Mouse (Mus musculus) CH12.LX (cell line): ENCODE results near the gene Ramp3. TPM values are rescaled to one million over a fixed set of nuclear protein-coding genes. Genes with fewer than 3 reads are reported as not detected.
A peak's percentile ranks its signal among the peaks of the same experiment; 100 is the strongest.

Experiments used
- DNase-seq: peaks from one replicate; pipeline ENCODE4 v3.0.0-alpha.2; 2013; ENCODE audit errors: extremely low read depth
- H3K27ac ChIP-seq: 2 replicates; pipeline ENCODE4 v1.5.1; 2012; ENCODE audit warnings: low read depth, mild to moderate bottlenecking, control low read depth, moderate library complexity; ENCODE audit not compliant: insufficient read depth
- H3K27me3 ChIP-seq: replicated peaks from 2 replicates; pipeline ENCODE3; 2012; ENCODE audit warnings: inconsistent platforms
- H3K36me3 ChIP-seq, 2 experiments: replicated peaks in 1 of 2; 2 replicates each; pipeline versions ENCODE3 to v1.6.1; 2012; ENCODE audit warnings: inconsistent platforms in 1 of 2, low read length in 1 of 2, mild to moderate bottlenecking in 1 of 2, mixed read lengths in 1 of 2, moderate library complexity in 1 of 2; ENCODE audit not compliant: control insufficient read depth in 1 of 2, insufficient read depth in 1 of 2
- H3K4me1 ChIP-seq, 2 experiments: 2 replicates each; pipeline ENCODE4 v1.6.1; 2012; ENCODE audit warnings: inconsistent platforms in 1 of 2, moderate library complexity in 1 of 2; ENCODE audit not compliant: insufficient read depth in 2 of 2, control insufficient read depth in 1 of 2
- H3K4me2 ChIP-seq: 2 replicates; pipeline ENCODE4 v1.6.1; 2012; ENCODE audit warnings: low read depth, mild to moderate bottlenecking, control low read depth; ENCODE audit not compliant: poor library complexity, insufficient read depth, severe bottlenecking
- H3K4me3 ChIP-seq, 3 experiments: fragments of 150-350 bp in 1 of 3; sonication (generic) in 1 of 3; replicated peaks in 1 of 3; 2 replicates each; pipeline versions ENCODE3 to v1.5.1; 2011 to 2012; ENCODE audit warnings: low read depth in 2 of 3, low read length in 2 of 3, mild to moderate bottlenecking in 2 of 3, moderate library complexity in 2 of 3, control low read depth in 1 of 3, improper control_type of control experiment in 1 of 3, inconsistent platforms in 1 of 3, mixed read lengths in 1 of 3; ENCODE audit not compliant: poor library complexity in 1 of 3
- H3K79me2 ChIP-seq: replicated peaks from 2 replicates; pipeline ENCODE4 v1.6.1; 2012; ENCODE audit warnings: mild to moderate bottlenecking, moderate library complexity; ENCODE audit not compliant: control insufficient read depth, poor library complexity, insufficient read depth, severe bottlenecking; ENCODE audit errors: extremely low read depth
- H3K9ac ChIP-seq: 2 replicates; pipeline ENCODE4 v1.6.1; 2012; ENCODE audit warnings: low read depth, mild to moderate bottlenecking, control low read depth, moderate library complexity; ENCODE audit not compliant: insufficient read depth
- H3K9me3 ChIP-seq: replicated peaks from 2 replicates; pipeline ENCODE3; 2012; ENCODE audit warnings: low read length, inconsistent platforms, mixed read lengths
- CHD2 ChIP-seq: IDR thresholded peaks from 2 replicates; pipeline ENCODE4 v1.6.1; 2011; ENCODE audit warnings: low read length, improper control_type of control experiment
- E2F4 ChIP-seq: IDR thresholded peaks from 2 replicates; pipeline ENCODE4 v1.6.1; 2011; ENCODE audit warnings: low read depth, low read length, improper control_type of control experiment; ENCODE audit not compliant: insufficient replicate concordance
- GABPA ChIP-seq: IDR thresholded peaks from 2 replicates; pipeline ENCODE4 v1.6.1; 2012; ENCODE audit warnings: low read depth, low read length, improper control_type of control experiment, inconsistent platforms; ENCODE audit not compliant: insufficient replicate concordance
- IRF4 ChIP-seq: IDR thresholded peaks from 2 replicates; pipeline ENCODE4 v1.6.1; 2014; ENCODE audit warnings: low read depth, mild to moderate bottlenecking, inconsistent platforms, low read length, improper control_type of control experiment
- KAT2A ChIP-seq: IDR thresholded peaks from 2 replicates; pipeline ENCODE4 v1.6.1; 2012; ENCODE audit warnings: low read length, improper control_type of control experiment, inconsistent platforms; ENCODE audit not compliant: insufficient replicate concordance
- MAFK ChIP-seq: IDR thresholded peaks from 2 replicates; pipeline ENCODE4 v1.6.1; 2011; ENCODE audit warnings: low read length, improper control_type of control experiment; ENCODE audit not compliant: insufficient replicate concordance
- MAX ChIP-seq: IDR thresholded peaks from 2 replicates; pipeline ENCODE4 v1.6.1; 2011; ENCODE audit warnings: low read length, improper control_type of control experiment
- MEF2A ChIP-seq: IDR thresholded peaks from 2 replicates; pipeline ENCODE4 v1.6.1; 2014; ENCODE audit warnings: low read depth, mild to moderate bottlenecking, inconsistent platforms, low read length, improper control_type of control experiment, borderline replicate concordance
- MYC ChIP-seq: IDR thresholded peaks from 2 replicates; pipeline ENCODE4 v1.6.1; 2011; ENCODE audit warnings: low read depth, mild to moderate bottlenecking, improper control_type of control experiment, low read length
- NRF1 ChIP-seq: IDR thresholded peaks from 2 replicates; pipeline ENCODE4 v1.6.1; 2014; ENCODE audit warnings: low read depth, mild to moderate bottlenecking, inconsistent platforms, low read length, improper control_type of control experiment, moderate library complexity
- PAX5 ChIP-seq: IDR thresholded peaks from 2 replicates; pipeline ENCODE4 v1.6.1; 2012; ENCODE audit warnings: low read length, inconsistent platforms, mixed read lengths
- POLR2A ChIP-seq: IDR thresholded peaks from 2 replicates; pipeline ENCODE4 v1.6.1; 2011; ENCODE audit warnings: low read depth, mild to moderate bottlenecking, improper control_type of control experiment, low read length
- RAD21 ChIP-seq: IDR thresholded peaks from 2 replicates; pipeline ENCODE4 v1.6.1; 2011; ENCODE audit warnings: low read depth, mild to moderate bottlenecking, low read length, improper control_type of control experiment, moderate library complexity
- RCOR1 ChIP-seq: conservative IDR thresholded peaks from 2 replicates; pipeline ENCODE4 v1.6.1; 2012; ENCODE audit warnings: low read depth, mild to moderate bottlenecking, inconsistent platforms, low read length, improper control_type of control experiment
- SIN3A ChIP-seq: IDR thresholded peaks from 2 replicates; pipeline ENCODE4 v1.6.1; 2012; ENCODE audit warnings: low read length, improper control_type of control experiment, inconsistent platforms
- SMC3 ChIP-seq: IDR thresholded peaks from 2 replicates; pipeline ENCODE4 v1.6.1; 2011; ENCODE audit warnings: low read depth, low read length, improper control_type of control experiment
- USF1 ChIP-seq: IDR thresholded peaks from 2 replicates; pipeline ENCODE4 v1.6.1; 2014; ENCODE audit warnings: low read depth, mild to moderate bottlenecking, inconsistent platforms, low read length, improper control_type of control experiment
- USF2 ChIP-seq: conservative IDR thresholded peaks from 2 replicates; pipeline ENCODE4 v1.6.1; 2011; ENCODE audit warnings: low read depth, low read length, improper control_type of control experiment
- ZC3H11A ChIP-seq: IDR thresholded peaks from 2 replicates; pipeline ENCODE4 v1.6.1; 2012; ENCODE audit warnings: low read depth, mild to moderate bottlenecking, inconsistent platforms, low read length, improper control_type of control experiment
- ZNF384 ChIP-seq: IDR thresholded peaks from 2 replicates; pipeline ENCODE4 v1.6.1; 2012; ENCODE audit warnings: low read depth, low read length, improper control_type of control experiment, inconsistent platforms
- dilution Hi-C: fragments of 300-500 bp; cut with MboI; formaldehyde crosslinking; loops from 2 replicates; pipeline ENCODE4 v1.14.3; 2020; ENCODE audit warnings: low sequenced_read_pairs; ENCODE audit not compliant: extremely low pct_unique_long_range_greater_than_20kb, extremely low pct_ligation_motif_present
- in situ Hi-C: fragments of 300-500 bp; cut with MboI; formaldehyde crosslinking; loops from 3 replicates; pipeline ENCODE4 v1.14.3; 2019; ENCODE audit warnings: low sequenced_read_pairs, low pct_ligation_motif_present, low pct_unique_long_range_greater_than_20kb, mixed read lengths
- polyA plus RNA-seq: library from polyadenylated mRNA; unstranded; fragments of >175 nt; gene quantifications from 2 replicates; pipeline ENCODE4 v1.2.1, GENCODE M21; 2012; ENCODE audit warnings: low read depth; ENCODE audit not compliant: insufficient read length
- total RNA-seq, 2 experiments: library from RNA; depleted of rRNA; stranded (reverse); fragments of 300-350 nt in 1 of 2; fragments of >200 nt in 1 of 2; gene quantifications; 2 replicates each; pipeline ENCODE4 v1.2.3; 2012 to 2014

Gene Ramp3
- total and polyA plus RNA-seq, 3 experiments: 0.21 TPM; not detected in 2

DNA sequence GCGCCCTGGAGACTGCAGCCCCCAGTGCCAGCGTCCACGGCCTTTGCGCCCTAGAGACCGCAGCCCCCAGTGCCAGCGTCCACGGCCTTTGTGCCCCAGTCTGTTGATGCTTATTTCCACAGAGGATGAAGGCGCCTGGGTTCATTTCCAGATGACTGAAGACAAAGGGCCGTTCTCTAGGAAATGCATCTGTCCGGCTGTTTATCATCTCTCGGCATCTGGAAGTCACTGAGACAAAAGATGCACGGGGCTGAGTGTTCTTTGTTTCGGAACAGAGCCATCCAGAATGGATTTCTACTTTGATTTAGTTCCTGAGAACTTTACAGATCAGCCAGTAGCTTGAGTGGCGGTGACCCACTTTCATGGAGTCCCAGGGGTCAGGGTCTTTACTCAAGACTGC, 2.9 kb downstream of the Ramp3 start:
- Histone ChIP-seq H3K27ac (no peak overlapping the region), H3K79me2 (no peaks in the 10 kb centered on the region), H3K4me2 (no peak overlapping the region), H3K4me3 (no peak overlapping the region), H3K9ac (no peak overlapping the region), H3K4me1 (0 out of 4 replicates have a peak, but pooled peaks cover 0 to 5% of the 10 kb centered on the region in 2 experiments), H3K36me3 (no peaks in the 10 kb centered on the region), H3K27me3 (peaks cover 81% of the 10 kb centered on the region), H3K9me3 (no peaks in the 10 kb centered on the region)
- dilution Hi-C loops (no loop called here), in situ Hi-C loops (loop anchor here (25.0 kb wide), 1 partner anchor 501 kb away; no protein-coding TSS in a partner anchor)
- DNase-seq: no peak
- TF ChIP-seq SMC3 (no peak), MYC (no peak), MAX (no peak), ZC3H11A (no peak), NRF1 (no peak), PAX5 (no peak), E2F4 (no peak), RAD21 (no peak), POLR2A (no peak), KAT2A (no peak), USF1 (no peak), IRF4 (no peak), GABPA (no peak), ZNF384 (no peak), CHD2 (no peak), MEF2A (no peak), USF2 (no peak), RCOR1 (no peak)

DNA sequence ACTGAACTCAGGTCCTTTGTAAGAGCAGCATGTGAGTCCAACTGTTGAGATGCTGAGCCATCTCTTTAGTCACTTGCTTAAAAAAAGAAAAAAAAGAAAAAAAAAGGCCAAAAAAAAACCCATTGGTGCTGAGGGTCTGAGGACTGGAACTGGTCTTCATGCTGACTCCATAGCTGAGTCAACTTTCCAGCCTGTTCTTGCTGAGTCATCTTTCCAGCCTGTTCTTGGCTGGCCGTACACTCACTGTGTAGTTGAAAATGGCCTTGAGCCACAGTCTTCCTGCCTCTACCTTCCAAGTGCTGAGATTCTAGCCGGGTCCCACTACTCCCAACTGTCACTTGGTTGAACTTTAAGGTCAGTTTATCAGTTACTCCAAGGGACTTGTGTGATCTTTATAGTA, 8.3 kb downstream of the Ramp3 start:
- Histone ChIP-seq H3K36me3 (no peaks in the 10 kb centered on the region), H3K79me2 (no peaks in the 10 kb centered on the region), H3K27ac (no peak overlapping the region)
- in situ Hi-C loops: loop anchor here (25.0 kb wide), 1 partner anchor 496 kb away; no protein-coding TSS in a partner anchor
- DNase-seq: no peak
- TF ChIP-seq MAFK (peak; percentile 87), SIN3A (no peak), ZNF384 (no peak)
- TF ChIP-seq, all 38 proteins: peak for 1
- Histone ChIP-seq H3K9me3 (no peaks in the 10 kb centered on the region), H3K27me3 (peaks cover 76% of the 10 kb centered on the region), H3K9ac (no peak overlapping the region), H3K4me2 (no peak overlapping the region), H3K4me3 (no peak overlapping the region), H3K4me1 (no peaks in the 10 kb centered on the region)
- dilution Hi-C loops: no loop called here
